ENCODE assay signal across 20 mouse cellular contexts in genomic region chr9:48819695-48820094, GRCm38 (mm10). TPM values are rescaled to one million over a fixed set of nuclear protein-coding genes. Genes with fewer than 3 reads are reported as not detected.
DNase-seq lines count a peak whose midpoint lies in the region; ATAC-seq and TF ChIP-seq lines count a peak whose summit lies in the region.
"Had no signal": no experiment of that assay in that cellular context is flagged by ENCODE, and none has a peak within 500 bp of the region (broad histone marks: within the 10 kb centered on the region; RNA-seq: fewer than 3 reads in every experiment).

No protein-coding gene starts in this region.

- H3K4me2 ChIP-seq in liver, embryonic 11.5 days, result 0 out of 2 replicates have a peak overlapping the region, but pooled peaks have one; percentile 11
- no peak overlapping the region for H3K4me2 ChIP-seq in stomach, embryonic 16.5 days (ENCODE audit: low read depth, low read length)
- no peak overlapping the region for H3K4me2 ChIP-seq in midbrain, embryonic 14.5 days (ENCODE audit: low read length)
- H3K4me2 ChIP-seq: embryonic facial prominence, embryonic 15.5 days; heart, embryonic 12.5 days; hindbrain, embryonic 15.5 days had no signal

- H3K36me3 ChIP-seq in liver, adult 2 months (ENCODE audit: control insufficient read depth, insufficient read depth, low read length), result 0 out of 2 replicates have a peak, but pooled peaks cover 2% of the 10 kb centered on the region
- H3K36me3 ChIP-seq in G1E (replicated peaks), result peaks cover 74% of the 10 kb centered on the region
- H3K36me3 ChIP-seq in liver, embryonic 11.5 days (ENCODE audit: control insufficient read depth, insufficient read depth, low read length), result no peaks in the 10 kb centered on the region
- H3K36me3 ChIP-seq in stomach, embryonic 16.5 days (ENCODE audit: control insufficient read depth, insufficient read depth, low read length), result no peaks in the 10 kb centered on the region
- no peaks in the 10 kb centered on the region for H3K36me3 ChIP-seq in midbrain, embryonic 14.5 days (ENCODE audit: control insufficient read depth, insufficient read depth, low read length)
- H3K36me3 ChIP-seq in hindbrain, embryonic 10.5 days, result peaks cover 10% of the 10 kb centered on the region
- H3K36me3 ChIP-seq: embryonic facial prominence, embryonic 15.5 days; heart, embryonic 12.5 days; hindbrain, embryonic 15.5 days had no signal

- 0 out of 2 replicates have a peak, but pooled peaks have one; percentile 4 for ATAC-seq in G1E (ENCODE audit: extremely low read depth, insufficient number of reproducible peaks, low FRiP score, poor library complexity, severe bottlenecking)
- no peak for ATAC-seq in liver, embryonic 11.5 days (replicated peaks; ENCODE audit: low FRiP score)
- no peak for ATAC-seq in stomach, embryonic 16.5 days (ENCODE audit: insufficient read depth, low FRiP score)
- no peak for ATAC-seq in midbrain, embryonic 14.5 days (ENCODE audit: low FRiP score, low TSS enrichment)
- ATAC-seq: forebrain, embryonic 14.5 days had no signal

- H3K27ac ChIP-seq in liver, adult 2 months (replicated peaks; ENCODE audit: insufficient read depth, low read depth, low read length), result peak overlapping the region; percentile 70
- H3K27ac ChIP-seq in liver, embryonic 11.5 days (ENCODE audit: low read depth, low read length), result no peak overlapping the region; the same call in 1 of the 2 replicates
- peak overlapping the region; percentile 8; the same call in 1 of the 2 replicates for H3K27ac ChIP-seq in stomach, embryonic 16.5 days (ENCODE audit: low read length)
- H3K27ac ChIP-seq in midbrain, embryonic 14.5 days (replicated peaks; ENCODE audit: low read depth, low read length), result no peak overlapping the region
- no peak overlapping the region for H3K27ac ChIP-seq in hindbrain, embryonic 10.5 days
- H3K27ac ChIP-seq: embryonic facial prominence, embryonic 15.5 days; hindbrain, embryonic 15.5 days had no signal

- peak overlapping the region; percentile 41 for H3K9ac ChIP-seq in liver, adult 2 months (ENCODE audit: low read depth, low read length)
- H3K9ac ChIP-seq in liver, embryonic 11.5 days (ENCODE audit: low read depth, low read length), result no peak overlapping the region
- H3K9ac ChIP-seq in stomach, embryonic 16.5 days (ENCODE audit: low read length), result no peak overlapping the region
- H3K9ac ChIP-seq in midbrain, embryonic 14.5 days (replicated peaks; ENCODE audit: low read length), result no peak overlapping the region
- H3K9ac ChIP-seq: embryonic facial prominence, embryonic 15.5 days; heart, embryonic 12.5 days; hindbrain, embryonic 15.5 days had no signal

- H3K4me3 ChIP-seq in liver, adult 2 months (ENCODE audit: insufficient read depth, low read depth, low read length), result no peak overlapping the region
- peak overlapping the region; percentile 59; the same call in 1 of the 2 replicates for H3K4me3 ChIP-seq in G1E (ENCODE audit: low read depth, low read length)
- H3K4me3 ChIP-seq in liver, embryonic 11.5 days (ENCODE audit: low read depth, low read length), result no peak overlapping the region
- H3K4me3 ChIP-seq in stomach, embryonic 16.5 days (replicated peaks; ENCODE audit: low read length), result no peak overlapping the region
- H3K4me3 ChIP-seq in midbrain, embryonic 14.5 days (replicated peaks; ENCODE audit: low read depth, low read length), result no peak overlapping the region
- H3K4me3 ChIP-seq in hindbrain, embryonic 10.5 days, result no peak overlapping the region
- H3K4me3 ChIP-seq: embryonic facial prominence, embryonic 15.5 days; erythroblast, embryonic 14.5 days; forebrain, embryonic 10.5 days; heart, embryonic 12.5 days; hindbrain, embryonic 15.5 days had no signal

- peaks cover 45% of the 10 kb centered on the region for H3K4me1 ChIP-seq in liver, adult 2 months (ENCODE audit: control insufficient read depth, insufficient read depth, low read length)
- peaks cover 96% of the 10 kb centered on the region for H3K4me1 ChIP-seq in G1E (ENCODE audit: insufficient read depth, low read depth, low read length)
- peaks cover 59% of the 10 kb centered on the region for H3K4me1 ChIP-seq in liver, embryonic 11.5 days (replicated peaks; ENCODE audit: control insufficient read depth, insufficient read depth, low read length)
- H3K4me1 ChIP-seq in stomach, embryonic 16.5 days (ENCODE audit: control insufficient read depth, insufficient read depth, low read length), result peaks cover 26% of the 10 kb centered on the region; the same call in 1 of the 2 replicates
- H3K4me1 ChIP-seq in midbrain, embryonic 14.5 days (ENCODE audit: control insufficient read depth, insufficient read depth, low read length), result peaks cover 11% of the 10 kb centered on the region; the same call in 1 of the 2 replicates
- peaks cover 80% of the 10 kb centered on the region for H3K4me1 ChIP-seq in hindbrain, embryonic 10.5 days (replicated peaks)

- no peak for TF ChIP-seq POLR2A in liver, adult 2 months (IDR thresholded peaks at IDR 0.05; ENCODE audit: extremely low read depth, insufficient read depth, low read length)

- H3K9me3 ChIP-seq in G1E (replicated peaks), result no peaks in the 10 kb centered on the region
- H3K9me3 ChIP-seq in liver, embryonic 11.5 days (ENCODE audit: control insufficient read depth, low read length), result no peaks in the 10 kb centered on the region
- H3K9me3 ChIP-seq in stomach, embryonic 16.5 days (replicated peaks; ENCODE audit: control insufficient read depth, low read length), result no peaks in the 10 kb centered on the region
- H3K9me3 ChIP-seq in midbrain, embryonic 14.5 days (ENCODE audit: control insufficient read depth, low read length), result no peaks in the 10 kb centered on the region
- H3K9me3 ChIP-seq in hindbrain, embryonic 10.5 days, result no peaks in the 10 kb centered on the region
- H3K9me3 ChIP-seq: embryonic facial prominence, embryonic 15.5 days; forebrain, embryonic 10.5 days; heart, embryonic 12.5 days; hindbrain, embryonic 15.5 days had no signal

- DNase-seq in liver, adult 2 months (ENCODE audit: extremely low read depth, low read depth, low spot score), result peak; percentile 87
- DNase-seq in liver, result no peak
- no peak for DNase-seq in G1E (ENCODE audit: low spot score)
- no peak for DNase-seq in liver, embryonic 11.5 days (ENCODE audit: low spot score)
- no peak for DNase-seq in lung, postnatal 14 days
- no peak for DNase-seq in midbrain, embryonic 14.5 days
- no peak for DNase-seq in hindbrain, embryonic 10.5 days (ENCODE audit: low spot score)
- DNase-seq: adrenal gland, adult 8-10 months; adrenal gland, postnatal 36 days; cerebellum, adult 2 months; cerebellum, postnatal 10 days; gastrocnemius, postnatal 14 days had no signal

- H3K79me2 ChIP-seq in liver, adult 2 months (ENCODE audit: control insufficient read depth, insufficient read depth, low read length), result peaks cover 42% of the 10 kb centered on the region; the same call in 1 of the 2 replicates

- WGBS in liver, adult 2 months, result 21% methylated on average over 10 of the region's 10 CpGs
- WGBS in liver, embryonic 11.5 days, result 36% methylated on average over 10 of the region's 10 CpGs
- WGBS in stomach, embryonic 16.5 days, result 51% methylated on average over 10 of the region's 10 CpGs
- 91% methylated on average over 10 of the region's 10 CpGs for WGBS in midbrain, embryonic 14.5 days
- 84% methylated on average over 10 of the region's 10 CpGs for WGBS in hindbrain, embryonic 10.5 days

- no peak for TF ChIP-seq CTCF in liver, adult 2 months (IDR thresholded peaks at IDR 0.05; ENCODE audit: low read depth, low read length)
- TF ChIP-seq CTCF in G1E (IDR thresholded peaks at IDR 0.05; ENCODE audit: low read depth, low read length), result no peak

- no peaks in the 10 kb centered on the region for H3K27me3 ChIP-seq in liver, adult 2 months (ENCODE audit: control insufficient read depth, insufficient read depth, low read length)
- H3K27me3 ChIP-seq in G1E (ENCODE audit: insufficient read depth, low read length), result no peaks in the 10 kb centered on the region
- peaks cover 23% of the 10 kb centered on the region for H3K27me3 ChIP-seq in liver, embryonic 11.5 days (replicated peaks; ENCODE audit: control insufficient read depth, insufficient read depth, low read length)
- no peaks in the 10 kb centered on the region for H3K27me3 ChIP-seq in stomach, embryonic 16.5 days (ENCODE audit: control insufficient read depth, insufficient read depth, low read length)
- no peaks in the 10 kb centered on the region for H3K27me3 ChIP-seq in midbrain, embryonic 14.5 days (ENCODE audit: control insufficient read depth, insufficient read depth, low read length)
- no peaks in the 10 kb centered on the region for H3K27me3 ChIP-seq in hindbrain, embryonic 10.5 days (ENCODE audit: insufficient read depth, poor library complexity, severe bottlenecking)
- H3K27me3 ChIP-seq: CH12.LX; hindbrain, embryonic 15.5 days had no signal

RNA-seq across cellular contexts. Expression of gene Zbtb16, which starts 16.3 kb away (rescaled TPM):
- 19.3 and 24.2 TPM in 2 replicates for total RNA-seq in liver, adult 2 months (2014; rRNA removed)
- polyA plus RNA-seq in liver, adult 2 months (2012; rRNA removed), result 5.3 and 7.2 TPM in 2 replicates
- 35.0 and 45.5 TPM in 2 replicates for total RNA-seq in G1E (2014; fragmentation: Nextera tagmentation)
- total RNA-seq in G1E (2017), result 9.7 and 10.6 TPM in 2 replicates
- polyA plus RNA-seq in G1E (2012), result 18.4 and 20.0 TPM in 2 replicates
- polyA plus RNA-seq in liver, embryonic 11.5 days (2014; fragmentation: Nextera tagmentation; extraction: Ambion mirVana), result 2.3 and 2.8 TPM in 2 replicates
- polyA plus RNA-seq in stomach, embryonic 16.5 days (2015; fragmentation: Nextera tagmentation; extraction: Ambion mirVana), result 5.1 and 5.9 TPM in 2 replicates
- polyA plus RNA-seq in midbrain, embryonic 14.5 days (2014; fragmentation: Nextera tagmentation; extraction: Ambion mirVana), result 6.0 and 7.0 TPM in 2 replicates
- polyA plus RNA-seq in hindbrain, embryonic 10.5 days (2016; fragmentation: Nextera tagmentation; extraction: Ambion mirVana), result 22.6 and 35.6 TPM in 2 replicates

Comparison
In these comparisons a context has a peak if more than half of its experiments do, and no peak if none do; other contexts are left out.
1. H3K27ac ChIP-seq: peak in liver, adult 2 months (single experiment) and stomach, embryonic 16.5 days (single experiment); none in liver, embryonic 11.5 days (single experiment), midbrain, embryonic 14.5 days (single experiment) and hindbrain, embryonic 10.5 days (single experiment).